Mouse (Mus musculus) lung, adult 2 months (tissue): ENCODE data around the gene 4930447C04Rik.
A peak's percentile ranks its signal among the peaks of the same experiment; 100 is the strongest.

Experiments used
- CTCF ChIP-seq: fragments of 200-500 bp; IDR thresholded peaks from 2 replicates; pipeline ENCODE4 v1.5.1; 2011; ENCODE audit warnings: mild to moderate bottlenecking, low read length, control low read depth; ENCODE audit not compliant: insufficient read depth
- POLR2A ChIP-seq: fragments of 200-500 bp; IDR thresholded peaks from 2 replicates; pipeline ENCODE4 v1.6.1; 2011; ENCODE audit warnings: low read depth, mild to moderate bottlenecking, control low read depth, low read length, borderline replicate concordance; ENCODE audit errors: extremely low read depth

DNA sequence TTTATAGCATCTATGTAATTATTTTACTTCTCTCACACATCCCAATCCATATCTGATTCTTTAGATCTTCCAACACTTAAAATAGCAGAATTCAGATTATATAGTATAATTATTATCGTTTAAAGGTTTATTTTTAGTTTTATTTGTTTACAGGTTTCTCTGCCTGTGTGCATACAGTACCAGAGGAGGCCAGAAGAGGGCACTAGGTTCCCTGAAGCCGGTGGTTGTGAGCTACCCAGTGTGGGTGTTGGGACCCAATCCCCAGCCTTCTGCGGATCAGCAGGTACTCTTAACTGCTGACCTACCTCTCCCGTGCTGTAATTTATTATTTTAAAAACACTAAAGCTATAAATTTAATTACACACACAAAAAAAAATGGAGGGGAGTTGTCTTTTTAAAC is 97.4 kb downstream of the 4930447C04Rik start:
- 0 out of 2 replicates have a peak, but pooled peaks have one; percentile 15 for TF ChIP-seq CTCF
- TF ChIP-seq POLR2A = no peak
